Mouse (Mus musculus) embryonic facial prominence, embryonic 13.5 days (tissue): Measurements from ENCODE around the gene Ugt1a6a. TPM values are rescaled to one million over a fixed set of nuclear protein-coding genes. Genes with fewer than 3 reads are reported as not detected.

Source experiments
- ATAC-seq: fragments of 200-750 bp; cut with Nextera tagmentation; 2 replicates; pipeline ENCODE4 v1.8.0; 2017; ENCODE audit warnings: low read depth; ENCODE audit not compliant: insufficient number of reproducible peaks, insufficient read depth, low FRiP score, low TSS enrichment
- H3K27ac ChIP-seq: fragments of 300-500 bp; sonication (generic); 2 replicates; pipeline ENCODE4 v1.5.1; 2015; ENCODE audit warnings: moderate library complexity, mild to moderate bottlenecking, inconsistent platforms
- H3K27me3 ChIP-seq: fragments of 300-500 bp; sonication (generic); 2 replicates; pipeline ENCODE4 v1.6.1; 2015; ENCODE audit warnings: mild to moderate bottlenecking, inconsistent platforms
- H3K36me3 ChIP-seq: fragments of 300-500 bp; sonication (generic); 2 replicates; pipeline ENCODE4 v1.6.1; 2015; ENCODE audit warnings: mild to moderate bottlenecking, inconsistent platforms
- H3K4me1 ChIP-seq: fragments of 300-500 bp; sonication (generic); 2 replicates; pipeline ENCODE4 v1.6.1; 2015; ENCODE audit warnings: inconsistent platforms
- H3K4me2 ChIP-seq: fragments of 300-500 bp; sonication (generic); 2 replicates; pipeline ENCODE4 v1.6.1; 2015; ENCODE audit warnings: moderate library complexity, mild to moderate bottlenecking, inconsistent platforms
- H3K4me3 ChIP-seq: fragments of 300-500 bp; sonication (generic); 2 replicates; pipeline ENCODE4 v1.5.1; 2015; ENCODE audit warnings: mild to moderate bottlenecking, inconsistent platforms
- H3K9ac ChIP-seq: fragments of 300-500 bp; sonication (generic); 2 replicates; pipeline ENCODE4 v1.6.1; 2015; ENCODE audit warnings: mild to moderate bottlenecking, inconsistent platforms
- H3K9me3 ChIP-seq: fragments of 300-500 bp; sonication (generic); 2 replicates; pipeline ENCODE4 v1.6.1; 2016; ENCODE audit warnings: inconsistent platforms
- WGBS: fragments of 180-500 bp; shearing (Covaris S2); methylation state at CpG from one replicate; pipeline ENCODE4 v1.1.7; 2015; ENCODE audit warnings: mixed read lengths; 5-methylcytosine and 5-hydroxymethylcytosine counted together
- polyA plus RNA-seq: library from polyadenylated mRNA; unstranded; fragments of >200 nt; fragmentation: Nextera tagmentation; extraction: Ambion mirVana; gene quantifications from 2 replicates; pipeline ENCODE4 v1.2.1, GENCODE M21; 2015

Ugt1a6a gene
- polyA plus RNA-seq, 1 experiment from 2014 or later, result 4.8 TPM

DNA sequence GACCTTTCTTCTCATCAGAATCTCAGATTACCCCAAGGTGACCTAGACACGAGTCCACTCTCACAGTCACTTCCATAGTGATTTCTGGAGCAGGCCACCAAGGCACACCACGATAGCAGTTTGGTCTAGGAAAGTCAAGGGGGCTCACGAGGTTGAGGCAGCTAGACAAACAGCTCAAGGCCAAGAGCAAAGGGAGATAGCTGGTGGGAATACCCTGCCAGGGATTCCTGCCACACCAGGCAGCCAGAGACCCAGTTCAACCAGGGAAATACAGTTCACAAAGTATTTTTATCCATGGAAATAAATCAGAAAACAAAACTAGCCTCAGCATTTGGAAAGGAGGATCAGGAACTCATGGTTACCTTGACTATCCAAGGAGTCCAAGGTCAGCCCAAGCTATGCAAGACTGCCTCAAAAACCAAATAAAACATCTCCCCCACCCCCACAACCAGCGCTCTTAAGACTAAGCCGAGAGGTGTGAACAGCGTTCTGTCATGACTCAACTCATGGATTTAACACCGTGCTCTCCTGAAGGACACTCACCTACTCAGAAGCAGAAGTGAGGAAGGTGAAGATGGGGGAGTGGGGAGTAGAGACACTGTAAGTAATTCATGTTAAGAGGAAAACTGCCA lies 129.7 kb downstream of the Ugt1a6a start:
- peaks cover 100% of the 10 kb centered on the region for H3K36me3 ChIP-seq
- 0 out of 2 replicates have a peak, but pooled peaks cover 4% of the 10 kb centered on the region for H3K9me3 ChIP-seq
- no peaks in the 10 kb centered on the region for H3K4me1 ChIP-seq
- H3K27me3 ChIP-seq, result no peaks in the 10 kb centered on the region
- H3K4me2 ChIP-seq, result no peak overlapping the region
- no peak for ATAC-seq
- H3K9ac ChIP-seq, result no peak overlapping the region
- 89% methylated on average over 7 of the region's 7 CpGs for WGBS
- H3K27ac ChIP-seq, result no peak overlapping the region
- no peak overlapping the region for H3K4me3 ChIP-seq

DNA sequence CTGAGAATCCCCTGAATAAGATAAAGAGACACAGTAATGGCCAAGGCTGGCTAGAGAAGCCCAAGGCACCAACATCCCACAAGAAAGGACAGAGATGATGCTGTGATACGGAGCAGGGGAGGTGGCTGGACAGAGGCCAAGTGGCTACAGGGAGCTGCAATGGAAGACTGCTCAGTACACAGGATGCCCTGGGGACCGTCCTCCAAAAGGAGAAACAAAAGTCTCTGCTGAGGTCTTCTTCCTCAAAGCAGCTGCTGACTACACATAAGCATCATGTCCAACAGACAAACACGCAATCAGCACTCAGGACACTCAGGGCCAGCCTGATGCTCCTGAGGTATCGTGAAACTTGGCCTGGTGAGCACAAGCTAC lies 130.2 kb downstream of the Ugt1a6a start:
- WGBS, result 78% methylated on average over 4 of the region's 4 CpGs
- no peak for ATAC-seq
- H3K9me3 ChIP-seq, result 0 out of 2 replicates have a peak, but pooled peaks cover 4% of the 10 kb centered on the region

DNA sequence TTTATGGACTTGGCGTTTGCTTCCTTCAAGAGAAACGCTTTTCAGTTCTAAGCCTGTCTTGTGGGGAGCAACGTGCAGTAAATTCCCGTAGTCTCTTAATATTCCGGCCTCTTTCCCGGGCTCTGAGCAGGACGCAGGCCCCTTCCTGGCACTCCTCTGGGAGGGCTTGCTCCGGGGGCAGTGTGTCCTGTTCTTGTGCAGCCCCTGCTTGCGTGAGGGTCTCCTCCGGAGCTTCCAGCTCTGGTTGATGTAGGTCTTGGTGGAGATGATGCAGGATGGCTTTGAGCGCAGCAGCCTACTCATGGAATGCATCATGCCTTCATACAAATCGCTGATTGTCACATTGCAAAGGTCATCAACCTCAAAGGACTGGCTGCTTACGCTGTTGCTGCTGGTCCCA lies 131.5 kb downstream of the Ugt1a6a start:
- Histone ChIP-seq H3K27me3 (no peaks in the 10 kb centered on the region), H3K27ac (no peak overlapping the region), H3K9ac (no peak overlapping the region), H3K4me3 (no peak overlapping the region), H3K9me3 (0 out of 2 replicates have a peak, but pooled peaks cover 4% of the 10 kb centered on the region), H3K36me3 (peaks cover 91% of the 10 kb centered on the region), H3K4me2 (no peak overlapping the region), H3K4me1 (no peaks in the 10 kb centered on the region)
- WGBS, result 89% methylated on average over 13 of the region's 13 CpGs
- no peak for ATAC-seq

More for the DNA sequence above, 130.2 kb downstream of the Ugt1a6a start:
- H3K27me3 ChIP-seq, result no peaks in the 10 kb centered on the region
- H3K4me2 ChIP-seq, result no peak overlapping the region
- no peak overlapping the region for H3K9ac ChIP-seq
- H3K36me3 ChIP-seq, result peaks cover 100% of the 10 kb centered on the region
- no peak overlapping the region for H3K4me3 ChIP-seq
- H3K27ac ChIP-seq, result no peak overlapping the region
- no peaks in the 10 kb centered on the region for H3K4me1 ChIP-seq

DNA sequence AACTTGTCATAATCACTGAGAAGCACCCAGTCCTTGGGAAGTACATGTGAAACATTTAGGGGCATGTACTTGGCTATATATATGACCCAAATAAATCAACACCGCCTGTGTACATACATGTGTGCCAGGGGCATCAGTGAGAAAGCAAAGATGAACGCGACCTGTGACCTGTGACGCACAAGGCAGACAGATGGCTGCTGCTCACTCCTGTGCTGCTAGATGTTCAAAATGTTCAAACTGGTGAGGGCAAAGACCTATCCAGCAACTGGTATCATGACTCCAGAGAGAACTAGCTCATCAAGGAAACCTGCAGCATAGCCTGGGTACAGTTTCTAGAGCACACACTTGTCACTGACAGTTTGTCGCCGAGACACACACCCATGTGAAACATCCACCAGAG lies 132.9 kb downstream of the Ugt1a6a start:
- Histone ChIP-seq H3K4me3 (no peak overlapping the region), H3K9ac (no peak overlapping the region), H3K36me3 (peaks cover 89% of the 10 kb centered on the region), H3K9me3 (0 out of 2 replicates have a peak, but pooled peaks cover 4% of the 10 kb centered on the region), H3K27me3 (no peaks in the 10 kb centered on the region), H3K4me2 (no peak overlapping the region), H3K4me1 (no peaks in the 10 kb centered on the region), H3K27ac (no peak overlapping the region)
- WGBS, result 95% methylated on average over 6 of the region's 6 CpGs
- no peak for ATAC-seq

DNA sequence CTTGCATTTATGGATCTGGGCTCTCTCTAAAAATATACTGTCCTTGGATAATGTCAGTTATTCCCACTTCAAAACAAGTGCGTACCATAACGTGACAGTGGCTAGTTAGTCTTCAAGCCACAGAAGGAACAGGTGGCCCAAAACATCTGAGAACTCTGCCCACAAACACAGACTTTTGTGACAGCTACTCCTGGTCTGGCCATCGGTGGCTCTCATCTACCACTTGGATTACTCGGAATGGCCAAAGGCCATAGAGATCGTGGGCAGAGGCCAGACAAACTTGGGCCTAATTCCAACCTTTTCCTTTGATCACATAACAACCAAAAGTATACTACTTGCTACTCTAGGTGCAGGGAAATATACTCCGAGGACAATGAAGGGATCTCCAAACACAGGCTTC lies 133.5 kb downstream of the Ugt1a6a start:
- no peak overlapping the region for H3K4me2 ChIP-seq
- H3K9me3 ChIP-seq, result 0 out of 2 replicates have a peak, but pooled peaks cover 4% of the 10 kb centered on the region
- 85% methylated on average over 6 of the region's 6 CpGs for WGBS
- no peak for ATAC-seq
- H3K27me3 ChIP-seq, result no peaks in the 10 kb centered on the region
- peaks cover 89% of the 10 kb centered on the region for H3K36me3 ChIP-seq
- no peak overlapping the region for H3K27ac ChIP-seq
- no peak overlapping the region for H3K9ac ChIP-seq
- no peaks in the 10 kb centered on the region for H3K4me1 ChIP-seq
- H3K4me3 ChIP-seq, result no peak overlapping the region

Other genes starting within 250 kb of the Ugt1a6a start
- 52.3 and 54.0 TPM in 2 replicates for gene Usp40, start 126.3 kb upstream of the Ugt1a6a start, polyA plus RNA-seq
- not detected in 2 replicates for gene Ugt1a10, start 79.4 kb upstream of the Ugt1a6a start, polyA plus RNA-seq
- not detected in 2 replicates for gene Ugt1a9, start 64.0 kb upstream of the Ugt1a6a start, polyA plus RNA-seq
- gene Ugt1a8, start 47.0 kb upstream of the Ugt1a6a start, polyA plus RNA-seq, result not detected in 2 replicates
- 1.6 and 1.7 TPM in 2 replicates for gene Ugt1a7c, start 39.7 kb upstream of the Ugt1a6a start, polyA plus RNA-seq
- gene Ugt1a6b, start 31.6 kb upstream of the Ugt1a6a start, polyA plus RNA-seq, result 0.17 and 0.29 TPM in 2 replicates
- gene Ugt1a5, start 31.2 kb downstream of the Ugt1a6a start, polyA plus RNA-seq, result not detected in 2 replicates
- not detected in 2 replicates for gene Ugt1a2, start 65.8 kb downstream of the Ugt1a6a start, polyA plus RNA-seq
- 11.6 and 13.2 TPM in 2 replicates for gene Dnajb3, start 71.0 kb downstream of the Ugt1a6a start, polyA plus RNA-seq
- not detected in 2 replicates for gene Ugt1a1, start 77.2 kb downstream of the Ugt1a6a start, polyA plus RNA-seq
- gene Mroh2a, start 92.2 kb downstream of the Ugt1a6a start, polyA plus RNA-seq, result 1.1 and 1.2 TPM in 2 replicates
- 198 and 204 TPM in 2 replicates for gene Hjurp, start 142.8 kb downstream of the Ugt1a6a start, polyA plus RNA-seq
- not detected in 2 replicates for gene Trpm8, start 142.9 kb downstream of the Ugt1a6a start, polyA plus RNA-seq